Mouse (Mus musculus) thymus, adult 2 months (tissue): ENCODE data around the gene Gm4216.
"Not testable (repeated sequence)": the region's sequence is repeated elsewhere in the genome, so short reads cannot be mapped to it uniquely, and the experiment has no call there.

Source experiments
- CTCF ChIP-seq: fragments of 200-500 bp; IDR thresholded peaks from 2 replicates; pipeline ENCODE4 v1.5.1; 2012; ENCODE audit warnings: mild to moderate bottlenecking, control low read depth, low read length, moderate library complexity, borderline replicate concordance; ENCODE audit not compliant: control insufficient read depth, poor library complexity, insufficient read depth; ENCODE audit errors: extremely low read depth
- POLR2A ChIP-seq: fragments of 200-500 bp; IDR thresholded peaks from 2 replicates; pipeline ENCODE4 v1.6.1; 2012; ENCODE audit warnings: mild to moderate bottlenecking, low read length, control low read depth, moderate library complexity; ENCODE audit not compliant: control insufficient read depth, poor library complexity, insufficient read depth; ENCODE audit errors: extremely low read depth

DNA sequence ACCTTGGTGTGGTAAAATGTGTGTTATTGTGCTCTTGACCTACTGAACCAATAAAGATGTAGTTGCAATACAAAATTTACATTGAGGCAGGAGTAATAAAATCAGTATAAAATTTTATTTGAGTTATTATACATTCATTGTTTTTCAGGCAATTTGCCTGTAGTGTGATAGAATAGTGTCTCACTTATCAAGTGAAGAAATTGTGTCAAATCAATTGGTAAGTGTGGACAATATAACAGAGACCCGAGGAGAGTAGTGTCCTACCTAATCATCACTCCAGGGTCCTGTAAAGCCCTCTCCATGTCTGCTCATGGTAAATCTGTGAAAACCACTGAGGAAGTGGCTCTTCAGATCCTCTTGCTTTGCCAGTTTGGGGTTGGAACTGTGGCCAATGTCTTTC lies 35.5 kb upstream of the Gm4216 start, which contains the start of gene Vmn1r163:
- TF ChIP-seq POLR2A, CTCF: not testable (repeated sequence)
